Mouse (Mus musculus): ENCODE measurements around the gene Vmn1r38. TPM values are rescaled to one million over a fixed set of nuclear protein-coding genes. Genes with fewer than 3 reads are reported as not detected.
"Not testable (repeated sequence)": the region's sequence is repeated elsewhere in the genome, so short reads cannot be mapped to it uniquely, and the experiment has no call there.

Gene Vmn1r38
- polyA plus RNA-seq (2015; fragmentation: Nextera tagmentation; extraction: Ambion mirVana): not detected in 2 replicates

DNA sequence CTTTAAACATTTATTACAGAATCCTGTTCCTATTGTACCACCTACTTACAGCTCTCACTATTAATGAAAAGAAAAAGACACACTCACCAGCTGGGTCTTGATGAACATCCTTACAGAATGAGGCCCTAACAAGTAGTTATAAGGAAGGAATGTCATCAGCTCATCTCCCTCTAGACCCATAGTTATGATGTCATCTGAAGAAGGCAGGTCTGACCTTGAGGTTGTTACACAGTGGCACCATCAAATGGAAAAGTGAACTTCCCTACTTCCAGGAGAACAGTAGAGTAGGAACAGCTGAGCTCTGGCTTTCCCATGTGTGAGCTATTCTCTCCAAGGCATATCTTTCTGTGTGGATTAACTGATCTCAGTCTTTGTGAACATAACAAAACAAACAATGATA lies at the start of gene Vmn1r38:
Vmn1r38 (minus strand) TSS at position 101 of the 400 bp plus-strand sequence.
- not testable (repeated sequence) for H3K4me2 ChIP-seq (replicated peaks); H3K9ac ChIP-seq; H3K4me3 ChIP-seq (replicated peaks)

GRCm38 (mm10) chr6:66810509-66810908 lies 28.1 kb upstream of the Vmn1r38 start, which contains the start of gene Vmn1r39:
TSS of gene Vmn1r39 (minus strand) at chr6:66810609.
- Histone ChIP-seq H3K9ac (no peak within 1 kb of the TSS), H3K4me2 (replicated peaks) (no peak within 1 kb of the TSS), H3K27me3 (replicated peaks) (no peaks in the 10 kb centered on the region), H3K9me3 (no peaks in the 10 kb centered on the region), H3K36me3 (no peaks in the 10 kb centered on the region), H3K27ac (no peak within 1 kb of the TSS), H3K4me3 (replicated peaks) (no peak within 1 kb of the TSS), H3K4me1 (replicated peaks) (no peaks in the 10 kb centered on the region)
- 90% methylated on average over 2 of the region's 2 CpGs for WGBS
- no peak for ATAC-seq

More for the DNA sequence above, at the start of gene Vmn1r38:
- not testable (repeated sequence) for ATAC-seq; H3K27me3 ChIP-seq (replicated peaks); H3K36me3 ChIP-seq; H3K4me1 ChIP-seq (replicated peaks); H3K27ac ChIP-seq; H3K9me3 ChIP-seq

- Histone ChIP-seq H3K27me3 (replicated peaks) (no peaks in the 10 kb centered on the region), H3K36me3 (no peaks in the 10 kb centered on the region), H3K4me1 (replicated peaks) (no peaks in the 10 kb centered on the region), H3K9ac (no peak overlapping the region), H3K27ac (no peak overlapping the region), H3K9me3 (no peaks in the 10 kb centered on the region), H3K4me2 (replicated peaks) (no peak overlapping the region), H3K4me3 (replicated peaks) (no peak overlapping the region)
- no peak for ATAC-seq
- WGBS: 68% methylated on average over 1 of the region's 1 CpGs
These were observed 23.9 kb upstream of the Vmn1r38 start for GRCm38 (mm10) chr6:66806311-66806710.

DNA sequence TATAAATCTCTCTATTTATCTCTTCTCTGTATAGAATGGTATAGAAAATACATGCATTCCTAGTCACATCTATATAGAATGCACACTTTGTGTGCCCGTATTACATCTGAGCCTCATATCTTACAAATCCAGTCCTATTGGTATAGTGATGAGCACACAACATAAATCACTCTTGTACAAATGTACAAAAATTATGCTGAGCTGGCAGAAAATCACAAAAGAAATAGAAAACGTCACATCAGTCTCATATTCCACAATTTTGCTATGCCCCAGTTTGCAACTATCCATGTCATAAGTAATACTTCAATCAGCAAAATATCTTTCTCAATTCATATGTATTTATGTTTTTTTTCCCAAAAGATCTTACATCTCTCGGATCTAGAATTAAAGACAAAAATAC lies 23.3 kb upstream of the Vmn1r38 start:
- no peak overlapping the region for H3K4me2 ChIP-seq (replicated peaks)
- no peaks in the 10 kb centered on the region for H3K36me3 ChIP-seq
- WGBS: 87% methylated on average over 3 of the region's 3 CpGs
- no peak overlapping the region for H3K9ac ChIP-seq
- no peak overlapping the region for H3K4me3 ChIP-seq (replicated peaks)
- no peaks in the 10 kb centered on the region for H3K9me3 ChIP-seq
- no peak overlapping the region for H3K27ac ChIP-seq
- H3K27me3 ChIP-seq (replicated peaks): no peaks in the 10 kb centered on the region
- no peak for ATAC-seq
- H3K4me1 ChIP-seq (replicated peaks): no peaks in the 10 kb centered on the region

DNA sequence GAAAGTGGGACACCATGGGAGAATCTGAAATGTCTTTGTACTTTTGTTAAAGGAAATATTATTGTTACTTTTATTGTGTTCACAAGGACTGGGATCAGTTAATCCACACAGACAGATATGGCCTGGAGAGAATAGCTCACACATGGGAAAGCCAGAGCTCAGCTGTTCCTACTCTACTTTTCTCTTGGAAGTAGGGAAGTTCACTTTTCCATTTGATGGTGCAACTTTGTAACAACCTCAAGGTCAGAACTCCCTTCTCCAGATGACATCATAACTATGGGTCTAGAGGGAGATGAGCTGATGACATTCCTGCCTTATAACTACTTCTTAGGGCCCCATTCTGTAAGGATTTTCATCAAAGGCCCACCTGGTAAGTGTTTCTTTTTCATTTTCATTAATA lies 53.3 kb downstream of the Vmn1r38 start, which contains the start of gene Vmn1r37:
Vmn1r37 (plus strand) TSS at position 301 of the 400 bp plus-strand sequence.
- H3K27me3 ChIP-seq (replicated peaks); H3K9me3 ChIP-seq; H3K4me3 ChIP-seq (replicated peaks); H3K4me1 ChIP-seq (replicated peaks); ATAC-seq; H3K36me3 ChIP-seq; H3K27ac ChIP-seq; H3K9ac ChIP-seq; H3K4me2 ChIP-seq (replicated peaks): not testable (repeated sequence)

Other genes with a start within 250 kb of the Vmn1r38 start
- gene Mad2l1, start 247.2 kb downstream of the Vmn1r38 start, polyA plus RNA-seq (2015; fragmentation: Nextera tagmentation; extraction: Ambion mirVana): 87.1 and 102 TPM in 2 replicates
- 0.05 TPM in 1 of 2 replicates, not detected in the other for gene Vmn1r32, start 222.5 kb downstream of the Vmn1r38 start, polyA plus RNA-seq (2015; fragmentation: Nextera tagmentation; extraction: Ambion mirVana)
- gene Vmn1r33, start 164.3 kb downstream of the Vmn1r38 start, polyA plus RNA-seq (2015; fragmentation: Nextera tagmentation; extraction: Ambion mirVana): not detected in 2 replicates
- not detected in 2 replicates for gene Vmn1r34, start 138.7 kb downstream of the Vmn1r38 start, polyA plus RNA-seq (2015; fragmentation: Nextera tagmentation; extraction: Ambion mirVana)
- gene Vmn1r35, start 96.7 kb downstream of the Vmn1r38 start, polyA plus RNA-seq (2015; fragmentation: Nextera tagmentation; extraction: Ambion mirVana): not detected in 2 replicates
- not detected in 2 replicates for gene Vmn1r36, start 63.5 kb downstream of the Vmn1r38 start, polyA plus RNA-seq (2015; fragmentation: Nextera tagmentation; extraction: Ambion mirVana)
- not detected in 2 replicates for gene Vmn1r37, start 53.2 kb downstream of the Vmn1r38 start, polyA plus RNA-seq (2015; fragmentation: Nextera tagmentation; extraction: Ambion mirVana)
- gene Vmn1r39, start 28.0 kb upstream of the Vmn1r38 start, polyA plus RNA-seq (2015; fragmentation: Nextera tagmentation; extraction: Ambion mirVana): not detected in 2 replicates
- 144 and 147 TPM in 2 replicates for gene Gng12, start 113.8 kb upstream of the Vmn1r38 start, polyA plus RNA-seq (2015; fragmentation: Nextera tagmentation; extraction: Ambion mirVana)

All from intestine, embryonic 15.5 days (tissue).